Mouse (Mus musculus) inflammation-experienced regulatory T-cells, adult 6 months (primary cell): Measurements from ENCODE around the gene Lxn. TPM values are rescaled to one million over a fixed set of nuclear protein-coding genes. Genes with fewer than 3 reads are reported as not detected.

Experiments
- ATAC-seq: one replicate; pipeline ENCODE4 v1.8.0; 2017
- polyA plus RNA-seq, 3 experiments: library from polyadenylated mRNA; unstranded; fragments of 100-300 nt; shearing (Covaris generic); gene quantifications; one replicate each; pipeline ENCODE4 v1.2.1; 2017

Gene Lxn
- polyA plus RNA-seq, 3 experiments from 2014 or later: 63.2 to 167 (median 73.1) TPM

DNA sequence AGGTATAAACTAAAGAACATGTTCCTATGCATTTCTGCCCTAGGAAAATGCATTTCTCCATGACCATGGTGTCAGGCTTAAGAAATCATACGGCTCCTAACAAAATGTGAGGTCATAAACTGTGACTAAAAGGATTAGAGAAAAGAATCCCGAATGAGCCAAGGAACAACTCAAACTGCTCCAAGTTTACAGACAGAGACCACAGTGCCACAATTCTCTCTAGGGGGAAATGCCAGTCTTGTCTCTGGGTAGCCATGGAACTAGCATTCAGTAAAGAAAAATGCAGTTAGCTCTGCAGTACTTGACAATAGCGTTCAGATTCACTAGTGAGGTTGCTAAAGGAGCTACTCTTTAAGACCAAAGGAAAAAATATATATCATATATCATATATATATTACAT, 3.8 kb downstream of the Lxn start:
- no peak for ATAC-seq

DNA sequence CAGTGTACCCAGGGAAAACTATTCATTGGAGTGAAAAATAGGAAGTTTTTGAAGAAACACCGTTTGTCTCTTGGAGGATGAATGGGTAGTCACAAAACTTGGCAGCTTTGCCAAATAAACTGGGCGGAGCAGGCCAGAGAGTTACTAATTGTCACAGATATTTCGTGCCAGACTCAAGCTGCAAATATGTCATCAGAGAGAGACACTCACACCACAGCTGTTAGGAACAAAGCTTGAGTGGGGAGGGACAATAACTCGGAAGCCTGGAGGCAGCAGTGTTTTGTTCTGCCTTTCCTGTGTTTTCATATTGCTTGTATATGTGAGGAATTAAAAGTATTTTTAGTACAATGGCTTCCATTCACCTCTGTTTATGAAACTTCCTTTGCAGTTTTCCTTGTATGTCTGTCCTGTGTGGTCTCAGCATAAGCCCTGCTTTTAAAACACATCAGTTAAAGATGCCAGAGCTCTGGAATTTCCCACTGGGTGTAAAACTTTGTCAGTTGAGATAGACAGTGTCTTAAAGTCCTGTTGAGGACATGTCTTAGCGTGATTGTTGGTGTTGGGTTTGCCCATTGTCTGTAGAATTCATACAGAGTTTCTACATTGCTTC, 13.0 kb downstream of the Lxn start:
- no peak for ATAC-seq

DNA sequence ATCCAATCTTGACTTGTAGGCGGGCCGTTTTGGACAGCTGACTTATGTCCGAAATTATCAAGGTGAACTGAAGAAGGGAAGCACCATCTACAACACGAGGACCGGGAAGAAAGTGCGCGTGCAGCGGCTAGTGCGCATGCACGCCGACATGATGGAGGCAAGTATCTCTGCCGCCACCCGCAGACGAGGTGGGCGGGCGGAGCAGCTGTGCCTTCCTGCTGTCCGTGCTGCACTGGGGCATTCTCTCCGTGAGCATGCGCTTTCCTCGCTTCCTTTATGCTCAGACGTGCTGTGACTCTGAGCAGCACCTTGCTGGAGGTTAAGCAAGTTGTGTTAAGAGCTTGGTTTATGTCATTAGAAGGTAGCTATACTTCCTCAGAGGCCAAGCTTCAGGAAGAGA, 14.1 kb downstream of the Lxn start:
- ATAC-seq: no peak

DNA sequence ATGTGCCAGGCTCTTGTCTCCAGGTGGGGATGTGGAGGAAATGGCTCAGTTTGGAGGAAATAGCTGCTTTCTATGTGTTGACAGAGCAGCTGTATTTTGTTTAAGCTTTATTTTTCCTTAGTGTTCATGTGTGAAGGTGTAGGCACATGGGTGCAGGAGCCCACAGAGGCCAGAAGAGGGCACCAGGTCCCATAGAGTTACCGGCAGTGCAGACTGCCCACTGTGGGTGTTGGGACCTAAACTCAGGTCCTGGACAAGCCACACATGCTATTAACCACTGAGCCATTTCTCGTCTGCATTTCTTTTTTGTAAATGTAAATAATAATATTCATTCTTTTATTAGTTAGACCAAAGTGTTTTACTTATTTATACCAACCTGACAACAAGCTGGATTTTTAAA, 16.6 kb downstream of the Lxn start:
- no peak for ATAC-seq

DNA sequence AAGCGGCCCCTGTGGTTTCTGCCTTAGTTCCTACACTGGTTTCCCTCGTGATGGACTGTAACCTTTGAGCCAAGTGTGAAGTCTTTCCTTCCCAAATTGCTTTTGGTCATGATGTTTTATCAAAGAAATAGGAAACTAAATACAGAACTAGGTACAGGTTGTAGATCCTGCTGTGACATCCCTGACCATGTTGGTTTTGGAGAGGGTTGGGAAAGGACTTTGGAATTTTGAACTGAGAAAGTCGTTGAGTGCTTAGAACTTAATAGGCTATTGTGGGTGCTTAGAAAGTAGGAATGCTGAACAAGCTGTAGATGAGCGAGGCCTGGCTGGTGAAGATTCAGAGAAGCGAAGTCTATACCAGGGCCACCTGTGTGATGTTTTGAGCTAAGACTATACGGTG, 29.7 kb downstream of the Lxn start:
- ATAC-seq: no peak

DNA sequence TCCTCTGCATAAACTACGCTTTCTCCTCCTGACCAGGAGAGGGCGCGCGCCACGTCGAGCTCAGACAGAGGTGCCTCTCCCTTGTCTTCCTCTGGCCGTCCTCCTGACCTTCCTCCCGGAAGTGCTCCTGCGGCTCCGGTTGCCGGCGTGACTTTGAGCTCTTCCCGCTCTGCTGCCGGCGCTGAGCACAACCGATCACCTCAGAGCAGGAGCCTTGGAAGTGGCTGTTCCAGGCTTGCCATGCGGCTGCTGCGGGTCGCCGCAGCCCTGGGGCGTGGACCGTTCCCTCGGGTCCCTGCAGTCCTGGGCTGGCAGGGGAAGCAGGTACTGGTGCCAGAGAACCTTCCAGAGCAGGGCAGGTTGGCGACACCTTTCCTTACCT, 33.7 kb downstream of the Lxn start, which contains the start of gene Gfm1:
Gene Gfm1, plus strand, starts transcription at position 98 of the 382 bp plus-strand sequence.
- ATAC-seq: peak; percentile 97

DNA sequence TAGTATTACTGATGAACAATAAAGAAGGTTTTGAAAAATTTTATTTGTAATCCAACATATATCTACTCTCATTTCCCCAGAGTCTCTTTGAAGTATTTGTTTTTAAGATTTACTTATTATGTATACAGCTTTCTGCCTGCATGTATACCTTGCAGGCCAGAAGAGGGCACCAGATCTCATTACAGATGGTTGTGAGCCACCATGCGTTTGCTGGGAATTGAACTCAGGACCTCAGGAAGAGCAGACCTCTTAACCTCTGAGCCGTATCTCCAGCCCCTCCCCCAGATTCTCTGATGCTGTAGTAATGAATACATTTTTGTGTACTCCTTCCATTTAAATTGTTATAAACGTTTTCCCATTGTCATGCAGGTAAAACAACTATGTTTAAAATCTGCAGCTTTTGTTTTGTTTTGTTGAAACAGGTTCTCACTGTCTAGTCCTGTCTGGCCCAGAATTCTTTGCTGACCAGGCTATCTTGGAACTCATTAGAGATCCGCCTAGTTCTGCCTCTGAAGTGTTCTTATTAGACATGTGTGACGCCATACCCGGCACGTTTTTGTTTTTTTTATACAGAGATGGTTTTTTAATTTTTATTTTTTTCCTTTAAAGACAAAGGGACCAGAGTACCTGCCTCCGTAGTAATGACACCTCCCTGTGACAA, 34.3 kb downstream of the Lxn start:
- ATAC-seq: no peak

Other genes starting within 250 kb of the Lxn start
- 1 to 10 TPM in 2 of 3 experiments, under 1 TPM in 1; 0.92 to 8.6 (median 2.0) TPM for gene Mlf1, start 89.8 kb downstream of the Lxn start, polyA plus RNA-seq
- gene Gm17402, start 88.8 kb downstream of the Lxn start, polyA plus RNA-seq: not detected
- gene Gfm1, start 33.8 kb downstream of the Lxn start, polyA plus RNA-seq: 10 to 100 TPM; 30.4 to 39.0 (median 36.3) TPM
- gene Rarres1, start 51.6 kb upstream of the Lxn start, polyA plus RNA-seq: not detected
- 10 to 100 TPM; 35.0 to 44.5 (median 35.5) TPM for gene Mfsd1, start 118.8 kb upstream of the Lxn start, polyA plus RNA-seq